Mouse (Mus musculus): ENCODE results near the gene Bicral.

DNA sequence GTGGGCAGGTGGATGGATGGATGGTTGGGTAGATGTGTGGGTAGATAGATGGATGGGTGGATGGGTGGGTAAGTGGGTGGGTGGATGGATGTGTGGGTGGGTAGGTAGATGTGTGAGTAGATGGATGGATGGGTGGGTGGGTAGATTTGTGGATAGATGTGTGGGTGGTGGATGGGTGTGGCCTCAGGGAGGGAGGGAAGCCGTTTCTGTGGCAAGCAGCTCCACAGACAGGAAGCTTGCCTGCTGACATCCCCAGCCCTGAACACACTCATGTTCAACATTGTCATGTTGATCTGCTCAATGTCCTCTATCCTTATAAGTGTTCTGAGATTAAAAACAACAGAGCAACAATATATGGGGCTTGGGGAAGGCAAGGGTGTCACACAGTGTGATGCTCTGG lies 12.6 kb upstream of the Bicral start:
- no peak for TF ChIP-seq POLR2A (IDR thresholded peaks at IDR 0.05; ENCODE audit: insufficient read depth, low read depth, low read length)
- no peak for TF ChIP-seq CTCF (IDR thresholded peaks at IDR 0.05)
